Mouse (Mus musculus): ENCODE results near the gene Rtn4rl1.

The Rtn4rl1 gene

DNA sequence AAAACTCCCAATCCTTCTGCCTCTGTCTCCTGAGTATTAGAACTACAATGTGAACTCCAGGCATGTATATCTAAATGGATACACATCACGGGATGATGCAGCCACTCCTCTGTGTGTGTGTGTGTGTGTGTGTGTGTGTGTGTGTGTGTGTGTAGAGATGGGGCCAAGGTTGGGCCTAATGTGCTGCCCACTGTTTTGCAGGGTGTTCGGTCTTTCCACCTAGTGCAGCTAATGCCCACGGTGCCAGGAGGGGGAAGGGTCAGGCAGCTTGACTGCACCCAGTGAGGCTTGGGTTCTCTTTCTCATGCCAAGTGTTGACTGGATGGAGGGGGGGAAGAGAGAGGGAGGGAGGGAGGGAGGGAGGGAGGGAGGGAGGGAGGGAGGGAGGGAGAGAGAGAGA, 19.3 kb downstream of the Rtn4rl1 start:
- DNase-seq (ENCODE audit: low spot score): no peak

DNA sequence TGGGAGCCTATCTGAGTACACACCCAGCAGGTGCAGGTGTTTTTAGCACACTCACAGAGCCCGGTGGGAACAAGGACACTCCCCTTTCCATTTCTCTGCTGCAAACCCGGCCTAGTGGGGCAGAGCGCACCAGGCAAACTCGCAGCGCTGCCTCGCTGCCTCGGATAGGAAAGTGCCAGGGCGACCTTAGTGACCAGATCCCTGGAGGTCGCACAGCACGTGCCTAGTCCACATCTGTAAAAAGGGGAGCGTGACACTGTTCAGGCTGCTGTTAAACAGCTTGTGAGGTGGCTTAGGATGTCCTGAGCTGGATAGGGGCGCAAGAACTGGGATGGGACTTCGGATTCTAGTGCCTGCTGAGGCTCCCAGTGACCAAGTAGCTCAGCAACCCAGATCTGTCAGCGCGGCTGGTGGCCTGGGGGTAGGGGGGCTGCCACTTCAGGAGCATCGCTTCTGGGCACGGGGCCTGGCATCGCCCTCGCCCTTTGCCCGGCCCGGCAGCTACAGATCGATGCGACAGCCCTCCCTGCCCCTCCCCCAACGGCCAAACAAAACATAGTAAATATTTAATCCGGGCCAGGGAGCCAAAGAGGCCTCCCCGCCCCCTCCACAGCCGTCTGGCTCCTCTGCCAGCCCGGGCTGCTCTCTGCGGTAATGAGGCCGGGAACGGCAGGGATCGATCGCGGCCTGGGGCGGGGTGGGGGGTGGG, 19.9 kb downstream of the Rtn4rl1 start:
- peak; percentile 62 for DNase-seq (ENCODE audit: low spot score)

DNA sequence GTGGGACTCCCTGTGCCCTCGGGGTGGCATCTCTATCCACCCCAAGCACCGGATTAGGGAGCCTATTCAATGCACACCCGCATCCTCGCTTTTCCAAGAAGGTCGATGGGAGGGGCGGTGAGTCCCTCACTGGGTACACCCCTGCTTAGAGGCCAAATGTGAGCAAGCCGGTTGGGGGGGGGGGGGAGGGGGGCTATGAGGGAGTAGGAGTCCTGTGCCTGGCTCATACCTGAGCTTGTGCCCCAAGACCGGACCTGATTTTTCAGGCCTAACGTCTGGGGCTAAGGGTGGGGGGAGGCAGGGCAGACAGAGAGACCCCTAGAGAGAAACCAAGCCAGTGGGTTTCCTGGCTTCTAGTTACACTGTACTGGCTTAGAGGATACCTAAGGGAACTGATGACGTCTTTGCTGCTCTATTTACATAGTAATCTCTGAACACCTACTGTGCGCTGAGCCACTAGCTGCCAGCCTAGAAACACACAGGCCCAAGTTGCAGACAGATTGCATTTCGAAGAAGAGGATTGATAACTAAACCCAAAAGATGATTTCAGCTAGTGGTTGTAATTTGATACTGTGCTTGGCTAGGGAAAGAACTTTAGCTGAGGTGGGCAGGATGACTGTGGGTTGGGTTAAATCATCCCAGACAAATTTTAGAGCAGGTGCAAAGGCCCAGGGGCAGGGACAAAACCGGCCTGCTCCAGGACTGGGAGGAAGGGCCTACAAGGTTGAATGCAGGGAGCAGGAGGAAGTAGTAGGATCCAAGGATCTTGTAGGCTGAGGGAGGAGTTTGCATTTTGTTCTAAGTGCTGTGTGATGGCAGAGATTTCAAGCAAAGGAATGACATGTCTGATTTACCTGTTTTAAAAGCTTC, 20.7 kb downstream of the Rtn4rl1 start:
- DNase-seq (ENCODE audit: low spot score): no peak

DNA sequence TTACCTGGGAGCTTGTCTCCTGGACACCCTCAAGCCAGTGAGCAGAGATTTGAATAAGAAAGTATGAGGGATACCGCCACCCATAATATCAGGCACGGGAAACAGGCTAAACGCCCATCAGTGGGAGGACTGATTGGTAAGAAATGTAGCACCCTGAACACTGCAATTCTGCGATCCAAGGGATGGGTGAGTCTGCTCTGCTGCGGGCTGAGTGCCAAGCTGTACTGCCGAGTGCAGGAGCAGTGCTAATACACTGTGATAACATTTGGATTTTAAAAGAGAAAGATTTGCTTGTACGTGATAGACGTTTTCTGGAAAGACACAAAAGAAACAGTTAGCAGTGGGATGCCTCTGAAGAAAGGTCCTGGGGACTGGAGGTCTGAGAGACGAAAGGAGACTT, 26.5 kb downstream of the Rtn4rl1 start:
- peak; percentile 47 for DNase-seq (ENCODE audit: low spot score)

DNA sequence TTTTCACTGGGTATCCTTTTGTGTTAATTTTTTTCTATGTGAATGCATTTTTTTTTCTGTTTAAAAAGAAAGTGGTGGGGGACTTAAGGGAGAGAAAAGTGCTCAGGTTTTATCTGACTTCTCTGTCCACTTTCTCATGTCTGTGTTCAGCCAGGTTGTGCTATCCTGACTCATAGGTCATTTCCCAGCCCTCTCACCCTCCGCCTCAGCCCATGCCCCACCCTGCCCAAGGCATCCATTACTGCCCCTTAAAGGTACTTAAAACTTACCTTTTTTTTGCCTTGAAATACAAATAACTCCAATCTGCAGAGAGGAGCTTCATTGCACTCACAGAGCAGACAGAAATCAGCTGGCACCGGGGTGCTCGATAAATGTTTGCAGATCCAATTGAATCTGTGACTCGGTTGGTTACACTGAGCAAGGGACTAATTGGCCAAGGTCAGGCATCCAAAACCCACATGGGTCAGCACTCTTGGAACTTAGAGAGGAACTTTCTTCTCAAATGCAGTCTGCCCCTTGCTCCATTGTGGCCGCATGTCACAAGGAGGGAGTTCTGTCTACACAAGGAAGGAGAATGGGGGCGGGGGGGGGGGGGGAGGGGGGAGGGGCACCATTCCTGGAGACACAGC, 27.0 kb downstream of the Rtn4rl1 start:
- no peak for DNase-seq (ENCODE audit: low spot score)

DNA sequence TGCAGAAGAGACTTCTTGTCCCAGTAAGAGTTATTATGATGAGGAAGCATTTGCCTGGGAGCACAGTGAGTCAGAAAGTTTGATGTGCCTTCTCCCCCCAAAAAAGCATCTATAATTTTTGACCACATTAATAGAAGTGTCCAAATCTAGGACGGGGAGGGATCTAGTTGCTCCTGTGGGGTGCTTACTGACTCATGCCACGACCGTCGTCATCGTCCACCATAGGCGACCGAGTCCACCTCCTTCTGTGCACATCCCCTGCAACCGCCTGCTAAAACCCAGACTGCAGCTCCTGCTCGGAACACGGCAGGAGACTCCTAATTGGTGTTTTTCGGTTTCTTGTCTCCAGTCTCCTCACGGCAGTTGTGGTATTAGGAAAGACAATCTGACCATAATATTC, 30.5 kb downstream of the Rtn4rl1 start:
- DNase-seq (ENCODE audit: low spot score): no peak

GRCm38 (mm10) chr11:75224835-75225234, 31.3 kb downstream of the Rtn4rl1 start:
- DNase-seq (ENCODE audit: low spot score): no peak

DNA sequence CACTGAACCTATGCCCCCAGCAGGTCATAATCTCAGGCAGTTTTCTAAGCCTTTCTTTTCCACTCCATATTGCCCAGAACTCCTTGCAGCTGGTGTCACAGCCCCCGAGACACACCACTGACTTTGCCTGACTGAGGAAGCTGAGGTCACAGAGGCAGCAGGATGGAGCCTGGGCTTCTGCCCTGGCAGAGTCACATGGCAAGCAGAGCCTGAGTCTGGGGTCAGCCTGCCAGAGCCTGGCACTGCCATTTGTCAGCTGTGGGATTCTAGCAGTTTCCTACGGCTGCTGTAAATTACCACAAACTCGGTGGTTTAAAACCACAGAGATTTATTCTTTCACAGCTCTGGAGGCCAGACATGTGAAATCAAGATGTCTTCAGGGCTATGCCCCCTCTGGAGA, 34.0 kb downstream of the Rtn4rl1 start:
- no peak for DNase-seq (ENCODE audit: low spot score)

- DNase-seq (ENCODE audit: low spot score): no peak
Observed at GRCm38 (mm10) chr11:75229289-75229688, 35.7 kb downstream of the Rtn4rl1 start.

DNA sequence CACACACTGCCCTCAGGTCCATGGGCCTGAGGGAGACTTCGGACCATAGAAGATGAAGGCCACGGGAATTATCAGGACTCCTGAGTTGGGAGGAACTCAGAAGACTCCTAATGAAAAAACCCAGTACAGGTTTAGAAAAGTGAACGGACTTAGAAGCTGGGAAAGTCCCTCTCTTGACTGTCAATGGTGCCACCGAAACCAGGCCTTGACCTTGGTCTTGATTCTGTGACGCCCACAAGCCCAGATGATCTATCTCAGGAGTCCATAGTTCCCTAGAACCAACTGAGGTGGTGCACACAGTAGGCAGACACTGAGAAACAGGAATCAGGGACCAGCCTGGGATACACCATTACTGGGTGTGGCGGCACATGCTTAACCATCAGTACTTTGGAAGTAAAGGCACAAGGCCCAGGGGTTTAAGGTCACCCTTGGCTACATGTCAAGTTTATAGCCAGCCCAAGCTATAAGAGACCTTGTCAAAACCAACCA, 36.7 kb downstream of the Rtn4rl1 start:
- DNase-seq (ENCODE audit: low spot score): no peak

GRCm38 (mm10) chr11:75231756-75232155, 38.2 kb downstream of the Rtn4rl1 start:
- peak; percentile 64 for DNase-seq (ENCODE audit: low spot score)

- no peak for DNase-seq (ENCODE audit: low spot score)
Observed at GRCm38 (mm10) chr11:75232434-75232833, 38.9 kb downstream of the Rtn4rl1 start.

DNA sequence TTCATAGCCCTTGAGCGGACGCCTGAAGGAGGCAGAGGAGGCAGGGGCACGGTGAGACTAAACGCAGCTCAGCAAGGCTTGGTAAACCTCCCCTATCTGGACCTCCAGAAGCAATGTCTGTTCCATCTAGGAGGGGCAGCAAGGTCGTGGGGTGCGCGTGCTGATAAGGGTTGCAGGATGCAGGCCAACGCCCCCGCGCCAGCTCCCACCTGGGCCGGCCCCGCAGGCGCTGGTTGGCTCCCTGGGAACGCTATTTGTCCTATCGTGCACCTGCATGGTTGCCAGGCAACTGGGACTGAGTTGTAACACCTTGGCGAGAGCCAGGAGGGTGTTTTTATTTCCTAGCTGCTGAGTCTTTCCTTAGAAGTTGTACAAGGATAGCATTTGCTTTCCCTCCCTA, 41.2 kb downstream of the Rtn4rl1 start:
- no peak for DNase-seq (ENCODE audit: low spot score)

DNA sequence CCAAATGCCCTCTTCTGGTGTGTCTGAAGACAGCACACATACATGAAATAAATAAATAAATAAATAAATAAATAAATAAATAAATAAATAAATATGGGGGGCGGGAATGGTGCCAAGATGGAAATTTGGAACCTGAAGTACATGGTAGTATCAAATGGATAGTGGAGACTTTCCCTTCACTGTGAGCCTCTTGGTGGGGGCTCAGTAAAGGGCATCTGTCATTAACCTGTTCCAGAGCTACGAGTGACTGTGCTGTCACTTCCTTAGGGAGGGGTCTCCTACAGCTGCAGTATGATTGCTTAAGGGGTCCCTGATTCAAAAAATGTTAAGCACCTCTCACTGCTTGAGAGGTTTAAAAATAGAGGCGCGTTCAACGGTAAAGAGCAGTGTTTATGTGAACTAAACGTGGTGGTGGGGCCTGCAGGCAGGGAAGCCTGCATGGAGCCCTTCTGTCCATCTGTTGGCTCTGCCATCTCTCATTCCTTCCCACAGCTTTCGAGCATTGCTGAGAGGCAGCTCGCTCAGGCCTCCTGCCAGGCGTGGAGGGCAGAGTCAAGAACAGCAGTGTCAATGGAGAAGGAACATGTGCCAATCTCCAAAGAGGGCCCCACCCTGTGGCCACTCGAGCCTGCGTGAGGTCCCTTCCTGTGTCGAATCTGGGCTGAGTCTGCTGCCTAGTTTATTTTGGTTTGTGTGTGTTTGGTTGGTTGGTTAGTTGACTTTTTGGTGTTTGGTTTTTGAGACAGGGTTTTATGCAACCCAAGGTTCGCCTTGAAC, 46.8 kb downstream of the Rtn4rl1 start:
- no peak for DNase-seq (ENCODE audit: low spot score)

- DNase-seq (ENCODE audit: low spot score): no peak
Observed at GRCm38 (mm10) chr11:75242710-75243255, 49.2 kb downstream of the Rtn4rl1 start.

DNA sequence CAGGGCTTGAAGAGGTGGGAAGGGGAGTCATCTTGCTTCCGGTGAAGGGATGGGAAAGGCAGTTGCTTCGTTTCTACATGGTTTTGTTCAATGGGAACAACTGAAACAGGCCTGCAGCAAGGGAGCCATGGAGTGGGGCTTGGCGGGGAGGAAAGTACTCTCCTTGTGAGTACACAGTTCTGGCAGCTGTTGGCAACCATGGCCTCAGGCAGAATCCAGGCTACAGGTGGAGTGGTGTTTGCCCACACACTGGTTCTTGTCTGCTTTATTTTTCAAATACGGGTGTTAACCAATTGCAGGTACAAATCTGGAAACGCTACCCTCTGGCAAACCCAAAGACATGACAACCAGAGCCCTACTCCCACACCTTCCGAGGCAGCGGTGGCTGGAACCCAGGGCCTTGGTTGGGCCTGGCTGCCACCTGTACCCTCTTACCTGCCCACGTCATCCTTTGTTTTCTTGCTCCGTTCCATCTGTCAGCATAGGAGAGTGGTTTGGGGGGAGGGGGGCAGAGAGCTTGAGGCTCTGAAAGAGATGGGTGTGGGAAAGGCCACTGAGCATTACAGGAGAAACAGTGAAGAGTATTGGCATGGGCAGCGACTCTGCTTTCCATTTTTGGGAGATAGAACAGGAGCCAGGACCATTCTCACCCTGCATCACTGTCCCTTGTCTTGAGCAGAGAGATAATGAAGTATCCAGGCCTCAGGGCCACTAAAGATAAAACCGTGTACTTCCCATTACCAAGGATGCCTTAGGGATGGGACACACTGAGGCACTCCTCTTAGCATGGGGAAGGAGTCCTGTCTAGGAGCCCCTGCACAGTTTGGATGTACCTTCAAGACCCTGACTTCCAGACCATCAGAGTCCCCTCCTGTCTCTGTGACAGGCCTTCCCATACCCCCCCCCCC, 51.0 kb downstream of the Rtn4rl1 start:
- no peak for DNase-seq (ENCODE audit: low spot score)

- DNase-seq (ENCODE audit: low spot score): no peak
Observed at GRCm38 (mm10) chr11:75245372-75246330, 52.1 kb downstream of the Rtn4rl1 start.

- DNase-seq (ENCODE audit: low spot score): no peak
Observed at GRCm38 (mm10) chr11:75246589-75246988, 53.0 kb downstream of the Rtn4rl1 start.

- DNase-seq (ENCODE audit: low spot score): no peak
Observed at GRCm38 (mm10) chr11:75247137-75247730, 53.7 kb downstream of the Rtn4rl1 start.
